Mouse (Mus musculus): ENCODE measurements at regions not wholly inside any gene's neighbourhood (a gene's known extent, or its start where the extent isn't known, plus 50 kb on each side); places are given as distances from the start of the nearest gene placed in this dataset.

DNA sequence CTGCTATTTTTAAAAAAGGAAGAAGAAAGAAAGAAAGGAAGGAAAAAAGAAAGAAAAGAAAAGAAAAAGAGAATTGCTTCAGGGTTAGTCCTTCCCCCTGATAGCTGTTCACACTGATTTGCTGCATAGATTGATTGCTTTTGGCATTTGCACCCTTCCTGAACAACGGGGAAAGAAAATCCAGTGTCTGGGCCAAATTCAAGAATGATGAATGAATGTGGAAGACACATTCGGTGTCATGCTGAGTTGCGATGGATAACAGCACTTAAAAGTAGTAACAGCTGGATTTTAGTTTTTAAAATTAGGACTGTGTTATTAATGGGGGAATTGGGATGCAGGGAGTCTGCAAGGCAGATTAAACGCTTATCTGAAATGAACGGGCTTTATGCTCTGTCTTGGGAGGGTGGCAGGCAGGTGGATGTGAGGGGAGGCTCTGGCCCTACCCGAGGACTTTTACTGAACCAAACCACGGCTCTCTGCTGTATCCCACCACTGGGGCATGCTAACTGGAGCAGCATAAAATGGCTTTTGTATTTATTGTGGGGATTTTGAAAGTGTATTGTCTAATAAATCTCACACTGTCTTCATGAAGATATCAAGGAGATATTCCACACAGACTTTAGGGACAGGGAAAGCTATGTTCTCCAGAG lies 114.4 kb downstream of the Lca5 start:
- ATAC-seq (ENCODE audit: insufficient number of reproducible peaks, low FRiP score, low TSS enrichment), result no peak

DNA sequence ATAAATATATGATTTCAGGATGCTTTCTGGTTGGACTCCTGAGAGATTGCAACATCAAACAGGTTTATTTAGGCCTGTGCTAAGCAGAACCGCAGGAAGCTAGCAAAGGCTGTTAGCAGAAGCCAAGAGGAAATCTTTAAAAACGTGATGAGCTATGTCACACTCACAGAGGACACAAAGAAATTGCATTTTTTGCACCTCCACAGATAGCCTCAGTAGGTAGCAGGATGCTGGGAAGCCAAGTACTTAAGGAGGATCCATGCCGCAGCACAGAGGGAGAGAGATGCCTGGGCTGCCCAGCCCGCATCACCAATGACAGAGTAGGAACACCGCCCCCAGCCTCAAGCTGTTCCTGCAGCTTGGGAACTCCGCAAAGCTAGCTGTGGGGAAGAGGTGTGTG lies 115.0 kb downstream of the Lca5 start:
- no peak for ATAC-seq (ENCODE audit: insufficient number of reproducible peaks, low FRiP score, low TSS enrichment)

GRCm38 (mm10) chr9:83324336-83324735 lies 116.6 kb downstream of the Lca5 start:
- no peak for ATAC-seq (ENCODE audit: insufficient number of reproducible peaks, low FRiP score, low TSS enrichment)

DNA sequence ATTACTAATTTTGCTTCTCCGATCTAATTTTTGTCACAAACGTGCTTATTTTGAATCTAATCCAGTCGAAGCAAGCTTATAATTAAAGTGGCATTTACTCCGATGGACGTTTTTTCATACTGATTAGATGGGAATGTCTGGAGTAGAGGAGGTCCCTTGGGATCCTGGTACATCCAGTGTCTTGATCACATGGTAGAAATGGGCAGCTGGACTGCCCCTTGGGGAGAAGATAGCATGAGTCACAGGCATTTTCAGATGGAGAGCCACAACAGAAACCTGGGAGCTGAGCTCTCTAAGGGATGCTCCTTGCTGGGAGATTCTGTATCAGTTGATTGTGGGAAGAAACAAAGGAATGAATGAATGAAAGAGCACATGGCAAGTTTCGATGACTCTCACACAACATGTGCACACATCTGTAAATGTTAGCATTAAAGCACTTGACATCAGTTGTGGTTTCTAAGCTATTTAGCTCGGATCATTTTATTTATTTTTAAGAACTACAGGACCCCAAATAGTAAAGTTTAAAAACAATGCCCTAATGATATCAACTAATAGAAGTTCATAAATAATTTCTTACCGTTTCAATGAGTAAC lies 117.8 kb downstream of the Lca5 start:
- no peak for ATAC-seq (ENCODE audit: insufficient number of reproducible peaks, low FRiP score, low TSS enrichment)

DNA sequence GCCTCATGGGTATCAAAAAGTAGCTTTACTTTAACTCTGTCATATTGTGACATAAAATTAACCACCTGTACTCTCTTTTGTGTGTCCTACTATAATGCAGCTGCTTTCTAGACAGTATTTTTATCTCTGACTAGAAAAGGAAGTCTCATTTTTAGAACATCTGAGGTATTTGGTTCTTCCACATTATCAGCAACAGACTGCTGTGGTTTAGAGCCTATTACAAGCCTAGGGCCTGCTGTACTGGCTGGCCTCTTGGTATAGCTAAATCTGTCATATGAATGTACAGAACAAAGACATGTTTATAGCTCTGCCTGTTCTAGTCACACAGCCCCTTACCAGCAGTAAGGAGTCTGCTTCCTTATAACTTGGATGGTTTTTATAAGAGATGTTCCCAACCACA lies 119.1 kb downstream of the Lca5 start:
- ATAC-seq (ENCODE audit: insufficient number of reproducible peaks, low FRiP score, low TSS enrichment), result no peak

GRCm38 (mm10) chr9:83320834-83321233 lies 120.1 kb downstream of the Lca5 start:
- no peak for ATAC-seq (ENCODE audit: insufficient number of reproducible peaks, low FRiP score, low TSS enrichment)

GRCm38 (mm10) chr9:83316818-83317162 lies 124.1 kb downstream of the Lca5 start:
- no peak for ATAC-seq (ENCODE audit: insufficient number of reproducible peaks, low FRiP score, low TSS enrichment)

DNA sequence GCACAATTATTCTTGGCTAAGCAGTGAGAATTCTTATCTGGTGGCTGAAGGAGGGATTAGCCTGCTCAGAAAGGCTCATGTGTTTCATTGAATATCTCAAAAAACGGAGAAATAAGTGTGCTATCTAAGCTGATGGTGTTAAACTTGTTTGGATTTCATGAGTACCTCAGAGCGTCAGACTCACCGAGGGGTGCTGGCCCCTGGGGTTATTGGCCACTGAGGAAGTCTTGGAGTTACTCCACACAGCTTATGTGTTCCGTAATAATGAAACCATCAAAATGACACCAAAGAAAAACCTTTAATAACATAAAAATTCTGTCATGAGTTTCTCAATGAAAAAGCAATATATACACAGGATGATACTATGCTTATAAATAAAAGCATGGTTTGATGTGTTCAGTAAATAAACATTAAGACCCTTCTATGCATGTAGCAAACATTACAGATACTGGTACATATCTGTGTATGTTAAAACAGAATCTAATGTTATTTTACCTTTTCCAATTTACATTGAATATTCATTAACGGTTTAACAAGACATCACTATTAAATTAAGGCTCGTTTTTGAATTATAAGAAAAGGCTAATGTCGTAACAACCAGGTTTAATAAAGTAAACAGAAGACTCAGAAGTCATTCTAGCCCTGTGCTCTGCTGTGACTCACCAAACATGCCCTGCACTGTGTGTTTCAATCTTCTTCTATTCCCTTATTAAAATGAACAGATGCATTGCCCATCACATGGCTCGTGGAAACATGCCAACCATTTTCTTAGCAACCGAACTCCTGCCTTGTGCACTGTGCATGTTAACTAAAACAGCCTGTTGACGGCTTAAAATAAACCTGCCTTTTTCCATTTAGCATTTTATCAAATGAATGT lies 124.7 kb downstream of the Lca5 start:
- 0 out of 2 replicates have a peak, but pooled peaks have one; percentile 61 for ATAC-seq (ENCODE audit: insufficient number of reproducible peaks, low FRiP score, low TSS enrichment)

GRCm38 (mm10) chr9:83308771-83309170 lies 132.2 kb downstream of the Lca5 start:
- no peak for ATAC-seq (ENCODE audit: insufficient number of reproducible peaks, low FRiP score, low TSS enrichment)

- ATAC-seq (ENCODE audit: insufficient number of reproducible peaks, low FRiP score, low TSS enrichment), result no peak
Measured at GRCm38 (mm10) chr9:83308092-83308491, 132.8 kb downstream of the Lca5 start.

DNA sequence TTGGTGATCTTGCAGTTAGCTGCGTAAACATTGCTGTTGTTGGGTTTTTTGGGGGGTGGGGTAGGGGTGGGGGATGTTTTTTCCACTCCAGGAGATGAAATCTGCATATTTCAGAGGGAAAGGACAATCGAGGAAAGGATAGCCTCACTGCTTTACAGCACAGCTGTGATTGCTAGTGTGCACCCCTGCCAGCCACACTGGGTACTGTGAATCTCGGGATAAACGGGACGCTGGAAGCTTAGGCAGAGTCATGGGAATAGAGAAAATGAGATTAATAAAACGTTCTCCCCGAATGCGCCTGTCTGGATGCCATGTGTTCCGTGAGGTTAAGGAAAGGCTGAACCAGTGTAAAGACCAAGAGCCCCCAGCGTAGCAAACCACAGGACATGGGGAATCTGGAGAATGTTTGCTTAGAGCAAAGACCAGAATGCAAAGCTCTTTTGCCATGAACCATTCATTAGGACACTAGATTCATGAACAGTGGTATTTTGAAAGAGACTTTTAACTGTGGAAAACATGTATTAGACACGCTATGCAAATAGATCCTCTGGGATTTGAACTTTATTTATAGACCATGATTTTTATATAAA lies 133.5 kb downstream of the Lca5 start:
- no peak for ATAC-seq (ENCODE audit: insufficient number of reproducible peaks, low FRiP score, low TSS enrichment)

GRCm38 (mm10) chr9:83304925-83305324 lies 136.0 kb downstream of the Lca5 start:
- no peak for ATAC-seq (ENCODE audit: insufficient number of reproducible peaks, low FRiP score, low TSS enrichment)

DNA sequence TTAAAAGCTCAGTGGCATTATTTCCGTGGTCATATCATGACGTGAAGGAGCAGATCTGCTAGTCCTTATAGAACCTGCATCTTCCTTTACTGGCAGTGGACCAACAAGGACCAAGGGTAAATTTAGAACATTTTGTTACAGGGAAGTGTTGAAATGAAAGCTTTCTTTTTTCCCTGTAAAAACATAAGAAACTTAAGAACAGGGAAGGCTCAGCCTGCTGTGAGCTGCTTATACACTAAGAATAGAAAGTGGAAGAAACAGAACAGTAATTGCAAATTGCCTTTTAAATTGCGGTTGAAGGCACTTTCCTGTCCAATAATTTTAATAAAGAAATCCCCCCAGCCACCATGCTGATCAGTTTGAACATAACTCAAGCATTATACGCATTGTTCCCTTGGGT lies 140.4 kb downstream of the Lca5 start:
- no peak for ATAC-seq (ENCODE audit: insufficient number of reproducible peaks, low FRiP score, low TSS enrichment)

- no peak for ATAC-seq (ENCODE audit: insufficient number of reproducible peaks, low FRiP score, low TSS enrichment)
Measured at GRCm38 (mm10) chr9:83300044-83300443, 140.9 kb downstream of the Lca5 start.

- ATAC-seq (ENCODE audit: insufficient number of reproducible peaks, low FRiP score, low TSS enrichment), result no peak
Measured at GRCm38 (mm10) chr9:83299623-83300022, 141.3 kb downstream of the Lca5 start.

DNA sequence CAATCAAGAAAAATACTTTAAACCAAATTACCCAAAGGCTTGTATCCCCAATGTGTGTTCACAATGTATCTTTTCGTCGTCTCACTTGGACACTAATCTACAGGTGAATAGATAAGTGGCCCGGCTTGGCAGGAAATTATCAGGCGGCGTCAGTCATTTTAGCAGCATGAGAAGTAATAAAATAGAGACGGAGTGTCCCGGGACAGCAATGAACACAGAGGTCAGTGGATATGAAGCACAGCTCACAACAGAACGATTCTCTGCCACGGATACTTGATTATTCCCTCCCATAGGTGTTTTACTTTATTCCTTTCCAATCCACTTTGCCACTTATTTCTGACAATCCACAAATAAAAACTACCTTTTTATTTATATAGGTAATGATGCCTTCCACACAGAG lies 145.5 kb downstream of the Lca5 start:
- ATAC-seq (ENCODE audit: insufficient number of reproducible peaks, low FRiP score, low TSS enrichment), result no peak

DNA sequence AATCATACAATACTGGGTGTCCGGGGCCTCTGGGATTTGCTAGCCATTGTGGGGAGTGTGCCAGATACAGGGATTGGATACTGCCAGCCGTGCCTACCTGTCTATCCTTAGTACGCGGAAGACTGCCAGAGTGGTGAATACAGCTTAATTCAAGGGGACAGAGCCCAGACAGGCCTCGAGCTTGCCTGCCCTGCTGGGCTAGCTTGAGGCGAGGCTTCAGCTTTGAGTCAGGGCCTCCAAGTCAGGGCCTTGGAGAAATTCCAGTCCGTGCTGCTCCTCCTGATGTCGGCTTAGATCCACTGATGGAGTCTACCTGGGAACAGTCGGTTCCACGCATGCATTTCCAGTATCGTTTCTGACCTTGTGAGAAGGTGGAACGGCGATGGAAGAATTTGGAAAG lies 146.5 kb downstream of the Lca5 start:
- ATAC-seq (ENCODE audit: insufficient number of reproducible peaks, low FRiP score, low TSS enrichment), result no peak

DNA sequence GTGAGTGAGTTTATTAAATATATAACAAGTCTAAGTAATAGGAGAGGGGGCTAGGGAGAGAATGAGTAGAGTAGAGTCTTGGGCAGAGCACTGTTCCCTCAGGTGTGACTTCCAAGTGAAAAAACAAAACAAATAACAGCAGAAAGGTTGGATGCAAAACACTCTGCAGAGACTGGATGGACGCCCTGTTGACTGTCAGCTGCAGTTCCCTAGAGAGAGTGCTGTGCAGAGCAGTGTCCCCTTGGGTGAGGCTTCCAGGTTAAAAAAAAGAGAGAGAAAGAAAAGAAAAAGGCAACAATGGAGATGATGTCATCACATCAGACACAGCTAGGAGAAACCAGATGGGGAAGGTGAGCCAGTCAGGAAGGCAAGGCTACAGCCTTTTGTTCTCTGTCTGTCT lies 137.6 kb upstream of the Hmgn3 start:
- ATAC-seq (ENCODE audit: insufficient number of reproducible peaks, low FRiP score, low TSS enrichment), result no peak

- ATAC-seq (ENCODE audit: insufficient number of reproducible peaks, low FRiP score, low TSS enrichment), result no peak
Measured at GRCm38 (mm10) chr9:83283662-83284061, 137.2 kb upstream of the Hmgn3 start.

DNA sequence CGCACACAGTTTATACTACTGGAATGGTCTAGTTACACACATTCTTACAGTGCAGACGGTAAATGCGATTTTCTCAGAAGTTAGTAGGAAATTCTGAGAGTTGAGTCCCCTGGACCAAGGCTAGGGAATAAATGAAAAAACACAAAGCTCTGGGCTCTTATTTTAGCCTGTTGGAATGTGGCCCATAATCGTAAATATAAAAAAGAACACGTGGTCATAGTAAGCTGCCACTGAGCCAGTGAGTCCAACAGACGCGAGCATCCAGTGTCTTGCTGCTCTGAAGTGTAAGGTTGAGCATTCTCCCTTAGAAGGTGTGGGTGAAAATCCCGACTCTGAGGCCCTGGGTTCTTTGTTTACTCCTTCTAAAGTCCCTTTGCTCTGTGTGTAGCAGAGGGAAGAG lies 136.8 kb upstream of the Hmgn3 start:
- no peak for ATAC-seq (ENCODE audit: insufficient number of reproducible peaks, low FRiP score, low TSS enrichment)

DNA sequence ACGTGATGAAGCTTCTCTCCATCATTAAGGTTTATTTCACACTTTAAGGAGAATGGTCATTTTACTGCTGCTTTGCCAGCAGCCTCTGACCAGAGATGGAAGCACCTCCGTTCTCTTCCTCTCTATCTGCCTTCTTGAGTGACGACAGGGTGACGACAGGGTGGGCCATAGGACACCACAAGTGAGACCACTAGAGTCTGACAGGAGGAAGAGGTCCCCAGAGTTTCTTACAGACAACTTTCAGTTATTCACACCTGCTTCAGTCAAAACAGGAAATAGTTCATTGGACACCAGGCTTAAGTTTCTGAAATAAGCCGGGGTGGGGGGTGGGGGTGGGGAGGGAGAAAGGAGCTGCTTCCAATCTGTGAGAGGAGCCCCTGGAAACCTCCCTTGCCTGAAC lies 131.3 kb upstream of the Hmgn3 start:
- no peak for ATAC-seq (ENCODE audit: insufficient number of reproducible peaks, low FRiP score, low TSS enrichment)

Data from cerebellum, adult (tissue).